Mouse (Mus musculus) lung, embryonic 15.5 days (tissue): Measurements from ENCODE around the gene Gper1. TPM values are rescaled to one million over a fixed set of nuclear protein-coding genes. Genes with fewer than 3 reads are reported as not detected.

Experiments used
- ATAC-seq: fragments of 200-750 bp; cut with Nextera tagmentation; 2 replicates; pipeline ENCODE4 v1.8.0; 2017; ENCODE audit warnings: moderate number of reproducible peaks, borderline replicate concordance; ENCODE audit not compliant: low FRiP score, low TSS enrichment; ENCODE audit errors: extremely low read depth
- H3K27ac ChIP-seq: fragments of 300-500 bp; sonication (generic); 2 replicates; pipeline ENCODE4 v1.5.1; 2015; ENCODE audit warnings: moderate library complexity, mild to moderate bottlenecking, inconsistent platforms
- H3K27me3 ChIP-seq: fragments of 300-500 bp; sonication (generic); 2 replicates; pipeline ENCODE4 v1.6.1; 2015; ENCODE audit warnings: inconsistent platforms
- H3K36me3 ChIP-seq: fragments of 300-500 bp; sonication (generic); 2 replicates; pipeline ENCODE4 v1.6.1; 2015; ENCODE audit warnings: inconsistent platforms
- H3K4me1 ChIP-seq: fragments of 300-500 bp; sonication (generic); 2 replicates; pipeline ENCODE4 v1.6.1; 2015; ENCODE audit warnings: inconsistent platforms
- H3K4me2 ChIP-seq: fragments of 300-500 bp; sonication (generic); 2 replicates; pipeline ENCODE4 v1.6.1; 2015; ENCODE audit warnings: inconsistent platforms, mild to moderate bottlenecking, moderate library complexity
- H3K4me3 ChIP-seq: fragments of 300-500 bp; sonication (generic); 2 replicates; pipeline ENCODE4 v1.5.1; 2015; ENCODE audit warnings: mild to moderate bottlenecking, inconsistent platforms
- H3K9ac ChIP-seq: fragments of 300-500 bp; sonication (generic); 2 replicates; pipeline ENCODE4 v1.6.1; 2015; ENCODE audit warnings: inconsistent platforms
- H3K9me3 ChIP-seq: fragments of 300-500 bp; sonication (generic); 2 replicates; pipeline ENCODE4 v1.6.1; 2016; ENCODE audit warnings: inconsistent platforms
- WGBS: fragments of 180-500 bp; shearing (Covaris S2); methylation state at CpG from one replicate; pipeline ENCODE4 v1.1.7; 2015; 5-methylcytosine and 5-hydroxymethylcytosine counted together
- polyA plus RNA-seq: library from polyadenylated mRNA; unstranded; fragments of >200 nt; fragmentation: Nextera tagmentation; extraction: Ambion mirVana; gene quantifications from 2 replicates; pipeline ENCODE4 v1.2.1, GENCODE M21; 2015

The Gper1 gene
- polyA plus RNA-seq: 6.1 and 6.6 TPM in 2 replicates

- peak; percentile 63; the same call in 1 of the 2 replicates for ATAC-seq
Measured at GRCm38 (mm10) chr5:139423026-139423865, at the start of gene Gper1. Gper1 (plus strand) TSS chr5:139423151.

GRCm38 (mm10) chr5:139373889-139374444 is 49.0 kb upstream of the Gper1 start:
- no peak overlapping the region for H3K27ac ChIP-seq
- no peaks in the 10 kb centered on the region for H3K36me3 ChIP-seq
- peaks cover 57% of the 10 kb centered on the region for H3K4me1 ChIP-seq
- no peak overlapping the region for H3K9ac ChIP-seq
- 69% methylated on average over 6 of the region's 6 CpGs for whole genome bisulfite sequencing
- H3K27me3 ChIP-seq: no peaks in the 10 kb centered on the region
- H3K4me3 ChIP-seq: no peak overlapping the region
- no peak overlapping the region for H3K4me2 ChIP-seq
- no peak for ATAC-seq
- no peaks in the 10 kb centered on the region for H3K9me3 ChIP-seq

More at GRCm38 (mm10) chr5:139423026-139423865, at the start of gene Gper1:
- Histone ChIP-seq H3K27ac (peak within 1 kb of the TSS; percentile 45; the same call in 1 of the 2 replicates), H3K4me3 (peak within 1 kb of the TSS; percentile 41), H3K27me3 (no peaks in the 10 kb centered on the region), H3K9ac (peak within 1 kb of the TSS; percentile 37), H3K36me3 (no peaks in the 10 kb centered on the region), H3K9me3 (no peaks in the 10 kb centered on the region), H3K4me1 (peaks cover 41% of the 10 kb centered on the region), H3K4me2 (peak within 1 kb of the TSS; percentile 60)
- WGBS: 41% methylated on average over 21 of the region's 21 CpGs

GRCm38 (mm10) chr5:139374841-139375240 is 48.1 kb upstream of the Gper1 start:
- peaks cover 66% of the 10 kb centered on the region for H3K4me1 ChIP-seq
- 84% methylated on average over 2 of the region's 2 CpGs for WGBS

GRCm38 (mm10) chr5:139377468-139378270 is 45.3 kb upstream of the Gper1 start, which contains the start of gene Gpr146:
Gpr146 (plus strand) TSS chr5:139377697.
- peak within 1 kb of the TSS; percentile 87 for H3K4me2 ChIP-seq
- H3K36me3 ChIP-seq: no peaks in the 10 kb centered on the region
- H3K4me3 ChIP-seq: no peak within 1 kb of the TSS
- H3K9me3 ChIP-seq: no peaks in the 10 kb centered on the region
- peak within 1 kb of the TSS; percentile 17; the same call in 1 of the 2 replicates for H3K9ac ChIP-seq
- peaks cover 64% of the 10 kb centered on the region for H3K4me1 ChIP-seq
- ATAC-seq: peak; percentile 32; the same call in 1 of the 2 replicates
- H3K27ac ChIP-seq: peak within 1 kb of the TSS; percentile 97
- no peaks in the 10 kb centered on the region for H3K27me3 ChIP-seq
- WGBS: 23% methylated on average over 18 of the region's 18 CpGs

More at GRCm38 (mm10) chr5:139374841-139375240, 48.1 kb upstream of the Gper1 start:
- Histone ChIP-seq H3K9ac (no peak overlapping the region), H3K27me3 (no peaks in the 10 kb centered on the region), H3K4me3 (no peak overlapping the region), H3K27ac (no peak overlapping the region), H3K9me3 (no peaks in the 10 kb centered on the region), H3K4me2 (no peak overlapping the region), H3K36me3 (no peaks in the 10 kb centered on the region)
- no peak for ATAC-seq

GRCm38 (mm10) chr5:139378271-139378556 is 44.7 kb upstream of the Gper1 start:
- no peaks in the 10 kb centered on the region for H3K36me3 ChIP-seq
- no peak overlapping the region for H3K9ac ChIP-seq
- no peak for ATAC-seq
- peak overlapping the region; percentile 97 for H3K27ac ChIP-seq
- WGBS: 69% methylated on average over 7 of the region's 7 CpGs
- no peaks in the 10 kb centered on the region for H3K27me3 ChIP-seq
- no peaks in the 10 kb centered on the region for H3K9me3 ChIP-seq
- H3K4me3 ChIP-seq: no peak overlapping the region
- H3K4me1 ChIP-seq: peaks cover 65% of the 10 kb centered on the region
- no peak overlapping the region; the same call in 1 of the 2 replicates for H3K4me2 ChIP-seq

- peaks cover 67% of the 10 kb centered on the region for H3K4me1 ChIP-seq
- H3K27ac ChIP-seq: peak overlapping the region; percentile 97
- H3K4me2 ChIP-seq: peak overlapping the region; percentile 87
- 11% methylated on average over 21 of the region's 21 CpGs for WGBS
- peak; percentile 46; the same call in 1 of the 2 replicates for ATAC-seq
- H3K9ac ChIP-seq: no peak overlapping the region
- no peaks in the 10 kb centered on the region for H3K27me3 ChIP-seq
- no peak overlapping the region for H3K4me3 ChIP-seq
- no peaks in the 10 kb centered on the region for H3K9me3 ChIP-seq
- no peaks in the 10 kb centered on the region for H3K36me3 ChIP-seq
Measured at GRCm38 (mm10) chr5:139378986-139379629, 43.8 kb upstream of the Gper1 start.

- ATAC-seq: no peak
Measured at GRCm38 (mm10) chr5:139379771-139380384, 43.1 kb upstream of the Gper1 start.

GRCm38 (mm10) chr5:139380385-139381248 is 42.3 kb upstream of the Gper1 start:
- WGBS: 1% methylated on average over 71 of the region's 73 CpGs
- peak; percentile 84 for ATAC-seq
- Histone ChIP-seq H3K4me1 (peaks cover 71% of the 10 kb centered on the region), H3K9me3 (no peaks in the 10 kb centered on the region), H3K27ac (peak overlapping the region; percentile 97), H3K27me3 (no peaks in the 10 kb centered on the region), H3K9ac (peak overlapping the region; percentile 56), H3K36me3 (no peaks in the 10 kb centered on the region), H3K4me3 (peak overlapping the region; percentile 68), H3K4me2 (peak overlapping the region; percentile 87)

More at GRCm38 (mm10) chr5:139379771-139380384, 43.1 kb upstream of the Gper1 start:
- Histone ChIP-seq H3K9ac (peak overlapping the region; percentile 56; the same call in 1 of the 2 replicates), H3K4me3 (peak overlapping the region; percentile 68), H3K36me3 (no peaks in the 10 kb centered on the region), H3K4me1 (peaks cover 70% of the 10 kb centered on the region), H3K4me2 (peak overlapping the region; percentile 87), H3K27me3 (no peaks in the 10 kb centered on the region), H3K27ac (peak overlapping the region; percentile 97), H3K9me3 (no peaks in the 10 kb centered on the region)
- WGBS: 15% methylated on average over 8 of the region's 8 CpGs

GRCm38 (mm10) chr5:139381586-139382513 is 41.1 kb upstream of the Gper1 start:
- no peak for ATAC-seq
- H3K4me1 ChIP-seq: peaks cover 67% of the 10 kb centered on the region
- WGBS: 73% methylated on average over 18 of the region's 18 CpGs
- peak overlapping the region; percentile 81 for H3K27ac ChIP-seq
- no peaks in the 10 kb centered on the region for H3K36me3 ChIP-seq
- peak overlapping the region; percentile 32 for H3K4me2 ChIP-seq
- H3K4me3 ChIP-seq: peak overlapping the region; percentile 6; the same call in 1 of the 2 replicates
- H3K9ac ChIP-seq: no peak overlapping the region
- H3K9me3 ChIP-seq: no peaks in the 10 kb centered on the region
- no peaks in the 10 kb centered on the region for H3K27me3 ChIP-seq
